Mouse (Mus musculus): ENCODE data around the gene Eif3c.

Eif3c gene

DNA sequence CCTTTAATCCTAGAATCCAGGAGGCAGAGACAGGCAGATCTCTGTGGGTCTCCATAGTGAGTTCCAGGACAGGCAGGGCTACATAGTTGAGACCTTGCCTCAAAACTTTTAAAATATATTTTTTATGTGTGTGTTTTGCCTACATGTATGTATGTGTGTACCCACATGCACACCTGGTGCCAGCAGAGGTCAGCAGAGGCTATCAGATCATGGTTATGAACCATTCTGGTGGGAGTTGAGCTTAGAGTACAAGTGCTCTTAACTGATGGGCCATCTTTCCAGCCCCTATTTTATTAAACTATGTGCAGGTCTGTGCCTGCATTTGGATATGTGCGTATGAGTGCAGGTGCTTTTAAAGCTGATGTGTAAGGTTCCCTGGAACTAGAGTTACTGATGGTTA is 11.4 kb downstream of the Eif3c start:
- no peak for DNase-seq (ENCODE audit: low read depth)

DNA sequence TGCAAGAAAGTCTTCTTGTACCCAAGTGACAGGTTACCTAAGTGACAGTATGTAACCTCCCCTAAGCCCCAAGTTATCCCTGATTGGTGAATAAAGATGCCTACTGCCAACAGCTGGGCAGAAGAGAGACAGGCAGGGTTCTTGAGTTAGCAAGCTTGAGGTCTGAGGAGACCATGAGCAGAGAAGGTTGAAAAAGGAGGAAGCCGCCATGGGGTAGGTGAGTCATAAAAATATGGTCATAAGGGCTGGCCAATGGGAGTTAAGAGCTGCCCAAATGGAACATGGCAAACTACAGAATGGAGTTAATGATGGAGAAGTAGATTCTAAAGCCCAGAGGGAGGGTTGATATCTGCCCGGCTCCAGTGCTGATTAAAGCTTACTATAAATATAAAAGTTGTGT is 20.6 kb downstream of the Eif3c start:
- no peak for DNase-seq (ENCODE audit: low read depth)

DNA sequence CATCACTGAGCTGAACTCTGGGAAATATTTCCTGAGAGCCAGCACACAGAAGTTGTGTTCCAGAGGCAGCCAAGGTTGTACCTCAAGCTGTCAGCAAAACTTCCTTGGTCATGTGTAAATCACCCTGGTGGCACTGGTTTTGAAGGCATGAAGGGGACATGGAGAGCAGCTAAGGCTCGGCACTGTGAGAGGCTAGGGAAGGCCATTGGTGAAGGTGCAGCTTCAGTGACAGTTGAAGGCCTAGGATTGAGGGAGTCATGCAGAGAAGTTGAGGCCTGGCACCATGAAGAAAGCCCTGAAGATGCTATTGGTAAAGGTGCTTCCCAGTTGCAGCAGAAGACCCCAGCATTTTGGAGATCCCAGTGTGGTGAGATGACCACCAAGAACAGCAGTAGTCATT is 24.6 kb downstream of the Eif3c start:
- DNase-seq (ENCODE audit: low read depth), result no peak

DNA sequence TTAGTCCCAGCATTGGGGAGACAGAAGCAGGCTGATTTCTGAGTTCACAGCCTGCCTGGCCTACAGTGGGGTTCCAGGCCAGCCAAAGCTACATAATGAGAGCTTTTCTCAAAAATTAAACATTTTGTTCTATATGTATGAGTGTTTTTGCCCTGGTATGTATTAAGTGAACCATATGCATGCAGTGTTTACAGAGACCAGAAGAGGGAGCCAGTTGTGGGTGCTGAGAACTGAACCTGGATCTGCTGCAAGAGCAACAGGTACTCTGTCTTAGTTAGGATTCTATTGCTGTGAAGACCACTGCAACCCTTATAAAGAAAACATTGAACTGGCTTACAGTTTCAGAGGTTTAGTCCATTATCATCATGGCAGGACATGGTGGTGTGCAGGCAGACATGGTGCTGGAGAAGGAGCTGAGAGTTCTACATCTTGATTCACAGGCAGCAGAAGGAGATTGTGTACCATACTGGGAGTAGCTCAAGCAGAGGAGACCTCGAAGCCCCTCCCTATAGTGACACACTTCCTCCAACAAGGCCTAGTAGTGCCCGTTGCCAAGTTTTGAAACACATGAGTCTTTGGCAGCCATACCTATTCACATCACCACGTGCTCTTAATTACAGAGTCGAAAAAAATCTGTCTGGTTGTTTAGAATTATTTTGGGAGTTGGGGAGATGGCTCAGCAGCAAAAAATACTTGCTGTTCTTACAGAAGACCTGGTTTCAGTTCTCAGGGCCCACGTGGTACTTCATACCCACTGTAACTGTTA is 28.2 kb downstream of the Eif3c start:
- DNase-seq (ENCODE audit: low read depth), result peak; percentile 63

DNA sequence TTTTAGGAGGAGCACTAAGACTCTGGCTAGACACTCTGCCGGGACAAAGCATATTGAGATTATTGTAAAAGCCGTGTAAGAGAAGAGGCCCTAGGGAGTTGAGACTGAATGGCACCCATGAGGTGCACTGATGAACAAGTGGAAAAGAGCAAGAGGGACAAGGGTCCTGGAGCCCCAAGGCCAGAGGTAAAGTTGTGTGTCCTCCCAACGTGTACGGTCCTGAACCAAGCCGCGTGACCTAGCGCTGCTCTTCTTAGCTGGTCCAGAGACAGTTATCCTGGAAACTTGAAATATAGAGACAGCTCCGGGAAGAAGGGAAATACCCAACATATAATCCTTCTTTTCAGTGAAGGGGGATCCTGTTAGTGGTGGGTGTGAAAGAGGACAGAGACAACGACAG is 29.7 kb downstream of the Eif3c start:
- no peak for DNase-seq (ENCODE audit: low read depth)

DNA sequence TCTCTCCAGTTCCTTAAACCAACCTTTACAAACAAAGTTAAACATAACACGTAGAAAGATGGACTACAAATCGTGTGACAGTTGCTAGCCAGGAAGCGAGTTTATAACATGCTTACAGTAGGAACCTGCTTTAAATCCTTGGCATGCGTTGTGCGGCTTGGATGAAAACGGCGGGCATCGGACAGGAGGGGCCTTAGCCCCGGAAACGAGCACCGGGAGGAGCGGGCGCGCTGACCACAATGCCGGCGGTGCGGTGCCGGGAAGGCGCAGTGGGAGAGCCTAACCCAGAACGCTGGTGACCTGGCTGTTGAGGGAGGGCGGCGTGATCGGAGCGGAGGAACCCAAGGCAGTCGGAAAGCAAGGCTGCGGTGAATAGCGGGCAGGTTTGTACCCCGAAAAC is 30.4 kb downstream of the Eif3c start:
- no peak for DNase-seq (ENCODE audit: low read depth)

DNA sequence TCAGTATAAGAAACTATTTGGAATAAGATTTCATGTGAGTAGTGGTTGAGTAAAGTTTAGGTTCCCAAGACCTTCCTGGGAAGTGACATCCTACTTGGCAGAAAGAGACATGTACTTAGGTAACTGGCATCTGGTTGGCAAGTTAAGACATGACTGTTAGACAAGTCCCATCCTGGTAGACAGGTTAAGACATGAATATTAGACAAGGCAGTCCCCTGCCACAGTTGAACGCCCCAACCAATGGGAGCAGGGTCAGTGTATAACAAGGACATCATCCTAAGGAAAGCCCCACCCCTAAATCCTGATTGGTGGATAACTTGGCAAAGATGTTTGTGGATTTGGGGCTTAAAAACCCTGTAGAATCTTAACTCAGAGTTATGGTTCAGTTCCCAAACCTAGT is 32.8 kb downstream of the Eif3c start:
- DNase-seq (ENCODE audit: low read depth), result no peak

DNA sequence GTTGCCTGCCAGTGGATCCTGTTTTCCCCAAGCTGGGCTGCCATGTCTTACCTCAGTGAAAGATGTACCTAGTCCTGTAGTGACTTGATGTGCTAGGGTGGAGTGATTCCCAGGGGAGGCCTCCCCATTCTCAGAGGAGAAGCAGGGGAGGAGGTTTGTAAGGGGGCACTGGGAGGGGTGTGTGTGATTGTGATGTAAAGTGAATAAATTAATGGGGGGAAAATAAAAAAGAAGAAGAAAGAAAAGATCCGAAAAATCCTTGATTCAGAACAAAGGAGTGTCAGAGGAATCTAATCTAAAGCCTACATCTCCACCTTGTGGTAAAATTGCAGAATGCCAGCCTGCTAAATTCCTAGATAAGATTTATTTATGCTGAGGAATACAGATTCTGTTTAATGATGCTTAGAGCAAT is 38.0 kb downstream of the Eif3c start:
- peak; percentile 36 for DNase-seq (ENCODE audit: low read depth)

DNA sequence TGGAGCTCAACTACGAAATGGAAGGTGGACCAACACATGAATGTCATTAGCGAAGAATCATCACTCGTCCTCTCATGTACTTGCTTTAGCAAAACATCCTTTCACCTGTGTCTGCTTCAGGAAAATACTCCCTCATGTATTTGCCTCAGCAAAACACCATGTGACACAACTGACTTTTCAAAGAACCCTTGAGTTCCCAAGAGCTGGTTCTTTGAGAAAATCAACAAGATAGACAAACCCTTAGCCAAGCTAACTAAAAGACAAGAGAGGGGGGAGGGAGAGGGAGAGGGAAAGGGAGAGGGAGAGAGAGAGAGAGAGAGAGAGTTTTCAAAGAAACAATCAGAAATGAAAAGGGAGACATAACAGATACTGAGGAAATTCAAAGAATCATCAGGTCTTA is 42.9 kb downstream of the Eif3c start:
- DNase-seq (ENCODE audit: low read depth), result no peak

DNA sequence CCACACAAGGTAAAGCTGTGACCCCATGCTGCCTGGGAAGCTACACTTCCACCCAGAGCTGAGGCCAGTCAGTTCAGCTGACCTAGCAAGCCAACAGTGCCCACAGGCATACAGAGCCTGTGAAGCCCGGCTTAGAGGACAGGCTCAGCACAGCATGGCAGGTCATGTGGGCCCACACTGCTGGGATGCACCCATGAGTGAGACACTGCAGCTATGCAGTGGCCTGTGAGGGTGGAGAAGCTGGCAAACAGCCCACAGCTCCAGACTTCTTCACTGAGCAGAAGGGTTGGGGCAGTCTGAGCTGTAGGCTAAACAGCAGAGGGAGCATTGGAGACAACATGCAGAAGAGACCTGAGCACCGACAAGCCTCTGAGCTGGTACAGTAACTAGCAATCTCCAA is 46.7 kb downstream of the Eif3c start:
- no peak for DNase-seq (ENCODE audit: low read depth)

DNA sequence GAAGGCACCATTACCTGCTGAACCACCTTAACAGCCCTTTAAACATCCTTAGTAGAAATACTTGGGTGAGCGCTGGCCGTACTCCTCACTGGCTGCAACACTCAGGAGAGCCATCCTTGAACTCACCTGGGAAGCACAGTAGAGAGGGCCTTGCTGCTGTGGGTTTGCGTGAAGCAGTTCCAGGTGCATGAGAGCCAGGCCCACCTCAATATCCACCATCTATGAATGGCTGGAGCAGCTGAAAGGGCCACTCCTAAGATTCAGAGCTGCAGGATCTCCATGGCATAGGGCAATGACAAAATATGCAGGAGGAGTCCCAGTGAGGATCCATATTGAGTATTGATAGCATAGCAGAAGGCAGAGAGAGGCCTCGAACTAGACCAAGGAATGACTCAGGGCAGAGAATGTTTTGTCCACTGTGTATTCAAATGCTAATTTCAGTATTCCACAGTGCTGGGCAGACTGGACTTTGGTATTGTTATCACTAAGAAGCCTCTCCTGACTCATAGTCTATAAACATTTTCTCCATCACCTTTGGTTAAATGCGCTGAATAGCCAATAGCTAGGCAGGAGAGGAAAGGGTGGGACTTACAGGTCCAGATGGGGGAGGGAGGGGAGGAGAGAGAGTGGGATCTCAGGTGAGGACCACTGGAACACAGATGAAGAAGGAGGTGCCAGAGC is 47.8 kb downstream of the Eif3c start:
- DNase-seq (ENCODE audit: low read depth), result no peak

DNA sequence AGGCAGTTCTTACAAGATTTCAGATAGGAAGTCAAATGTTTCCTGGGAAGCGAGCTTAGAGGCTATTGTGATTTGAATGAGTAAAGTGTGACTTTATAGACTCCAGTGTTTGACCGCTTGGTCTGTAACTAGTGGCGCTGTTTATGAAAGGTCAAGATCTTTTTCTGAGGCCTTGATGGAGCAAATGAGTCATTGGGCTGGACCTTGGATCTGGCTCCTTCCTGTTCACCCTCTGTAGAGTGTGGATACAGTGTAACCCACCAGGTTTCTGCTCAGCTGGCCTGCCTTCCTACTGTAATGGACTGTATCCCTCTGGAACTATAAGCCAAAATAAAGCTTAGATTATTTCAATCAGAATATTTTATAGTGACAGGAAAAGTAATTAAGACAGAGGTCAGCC is 54.9 kb downstream of the Eif3c start:
- no peak for DNase-seq (ENCODE audit: low read depth)

DNA sequence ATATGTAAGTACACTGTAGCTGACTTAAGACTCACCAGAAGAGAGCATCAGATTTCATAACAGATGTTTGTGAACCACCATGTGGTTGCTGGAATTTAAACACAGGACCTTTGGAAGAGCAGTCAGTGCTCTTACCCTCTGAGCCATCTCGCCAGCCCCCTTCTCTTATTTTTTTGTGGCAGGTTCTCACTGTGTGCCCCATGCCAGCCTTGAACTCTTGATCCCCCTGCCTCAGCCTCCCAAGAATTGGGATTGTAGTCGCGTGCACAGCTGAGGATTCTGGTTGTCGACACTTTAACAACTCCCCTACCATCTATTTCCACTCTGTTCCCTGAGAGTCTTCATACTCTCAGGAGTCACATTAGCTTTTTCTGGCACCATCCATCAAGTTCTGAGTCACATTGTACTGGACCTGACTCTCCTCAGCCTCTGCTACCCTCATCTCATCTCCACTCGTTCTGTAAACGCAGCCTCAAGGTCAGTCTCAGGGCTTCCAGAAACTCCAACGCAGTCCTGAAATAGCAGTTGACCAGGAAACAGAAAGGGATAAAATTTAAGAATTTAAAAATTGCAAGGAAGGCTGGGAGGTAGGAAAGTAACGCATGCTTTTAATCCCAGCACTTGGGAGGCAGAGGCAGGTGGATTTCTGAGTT is 59.0 kb downstream of the Eif3c start:
- DNase-seq (ENCODE audit: low read depth), result no peak

DNA sequence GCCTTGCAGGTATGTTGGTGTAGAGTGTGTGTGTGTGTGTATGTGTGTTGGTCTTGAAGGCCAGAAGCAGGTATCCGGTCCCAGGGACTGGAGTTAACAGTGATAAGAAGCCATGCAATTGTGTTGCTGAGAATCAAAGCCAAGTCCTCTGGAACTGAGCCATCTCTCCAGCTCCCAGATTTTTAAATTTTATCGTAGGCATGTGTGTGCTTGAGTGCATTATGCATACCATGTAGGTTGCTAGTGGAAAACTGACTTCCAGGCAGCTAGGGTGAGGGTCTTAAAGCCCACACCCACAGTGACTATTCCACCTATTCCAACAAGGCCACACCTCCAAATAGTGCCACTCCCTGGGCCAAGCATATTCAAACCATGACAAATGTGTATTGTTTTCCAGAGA is 61.3 kb downstream of the Eif3c start:
- no peak for DNase-seq (ENCODE audit: low read depth)

DNA sequence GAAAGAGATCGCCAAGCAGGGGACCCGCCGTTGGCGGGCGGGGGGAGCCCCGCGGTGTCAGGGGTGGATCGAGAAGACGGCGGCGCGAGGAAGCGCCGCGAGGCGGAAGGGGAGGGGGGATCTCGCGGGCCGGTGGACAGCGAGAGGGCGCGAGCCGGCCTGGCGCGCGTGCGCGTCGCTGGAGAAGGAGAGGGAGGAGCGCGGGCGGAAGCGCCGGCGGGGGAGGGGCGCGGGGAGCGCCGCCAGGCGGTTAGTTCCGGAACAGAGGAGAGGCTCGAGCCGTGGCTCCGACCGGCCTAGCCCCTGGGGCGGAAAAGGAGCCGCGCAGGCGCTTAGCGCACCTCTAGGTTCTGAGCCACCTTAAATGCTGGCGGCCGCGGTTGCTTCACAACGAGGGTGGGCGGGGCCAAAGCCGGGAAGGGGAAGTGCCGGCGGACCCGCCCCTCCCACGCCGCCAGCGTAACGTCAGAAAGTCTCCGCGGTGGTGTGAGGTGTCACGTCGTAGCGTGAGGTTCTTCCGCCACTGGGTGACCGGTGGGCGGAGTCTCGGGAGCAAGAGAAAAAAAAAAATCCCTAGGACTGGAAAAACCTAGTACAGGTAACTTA is 62.8 kb downstream of the Eif3c start, which contains the start of gene Atxn2l:
Atxn2l (minus strand) TSS at position 165 of the 606 bp plus-strand sequence.
- peak; percentile 96 for DNase-seq (ENCODE audit: low read depth)

DNA sequence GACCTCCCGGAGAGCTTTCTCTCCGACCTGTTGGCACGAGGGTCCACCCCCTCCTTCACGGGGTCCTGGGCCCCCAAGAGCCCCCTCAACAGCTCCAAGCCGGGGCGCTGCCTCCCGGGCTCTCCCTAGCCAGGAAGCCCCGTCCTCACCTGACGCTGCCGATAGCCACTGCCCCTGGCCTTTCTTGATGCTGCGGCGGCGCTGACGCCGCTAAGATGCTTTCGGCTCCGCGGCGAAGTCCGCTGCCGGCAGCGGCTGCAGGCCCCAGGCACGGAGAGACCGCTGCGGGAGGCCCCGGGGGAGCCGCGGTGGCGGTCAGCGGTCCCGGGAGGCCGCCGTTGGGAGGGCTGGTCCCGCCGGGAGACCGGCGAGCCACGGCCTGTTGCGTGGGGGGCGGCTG is 63.5 kb downstream of the Eif3c start:
- no peak for DNase-seq (ENCODE audit: low read depth)

DNA sequence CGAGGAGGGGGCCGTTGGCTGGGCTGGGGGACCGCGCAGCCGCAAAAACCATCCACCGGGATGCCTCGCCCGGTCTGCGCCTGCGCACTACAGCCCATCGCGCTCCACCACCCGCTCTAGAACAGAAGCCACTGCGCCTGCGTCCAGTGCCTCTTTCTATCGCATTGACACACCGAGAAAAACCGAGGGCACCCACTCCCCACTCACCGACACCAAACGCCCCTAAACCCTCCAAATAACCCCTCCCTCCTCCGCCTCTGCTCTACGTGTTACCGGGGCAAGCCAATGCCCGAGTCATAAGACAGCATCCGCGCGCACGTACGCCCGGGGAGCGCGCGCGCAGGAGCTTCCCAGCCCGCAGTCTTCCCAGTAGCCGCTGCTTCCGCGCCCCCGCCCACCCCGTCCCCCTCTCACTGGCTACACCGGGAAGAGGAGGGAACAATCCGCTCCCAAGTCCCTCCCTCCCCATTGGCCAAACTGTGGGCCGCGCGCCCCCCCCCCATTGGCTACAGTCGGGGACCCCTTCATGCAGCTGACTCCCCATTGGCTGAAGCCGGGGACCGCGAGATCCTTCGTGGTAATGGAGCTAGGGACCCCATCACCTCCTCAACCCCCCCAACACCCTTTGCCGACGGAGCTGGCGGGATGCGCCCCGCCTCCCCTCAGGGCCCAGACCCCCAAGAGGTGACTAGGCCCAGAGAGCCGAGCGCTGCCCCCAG is 64.0 kb downstream of the Eif3c start:
- peak; percentile 93 for DNase-seq (ENCODE audit: low read depth)

DNA sequence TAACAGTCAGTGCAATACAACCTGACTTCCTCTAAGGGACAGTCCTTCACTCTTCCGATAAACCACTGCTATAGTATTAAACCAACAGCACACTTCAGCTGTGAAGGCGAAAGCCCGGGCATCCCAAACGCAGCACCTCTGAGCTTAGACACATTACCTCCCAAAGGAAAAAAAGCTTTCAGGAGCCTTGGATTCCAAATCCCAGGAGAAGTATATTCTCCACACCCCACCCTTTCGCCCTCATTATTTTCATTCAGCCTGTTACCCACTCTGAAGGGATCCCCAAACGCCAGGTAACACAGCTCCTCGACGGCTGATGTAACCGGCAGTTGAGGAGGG is 64.6 kb downstream of the Eif3c start:
- no peak for DNase-seq (ENCODE audit: low read depth)

DNA sequence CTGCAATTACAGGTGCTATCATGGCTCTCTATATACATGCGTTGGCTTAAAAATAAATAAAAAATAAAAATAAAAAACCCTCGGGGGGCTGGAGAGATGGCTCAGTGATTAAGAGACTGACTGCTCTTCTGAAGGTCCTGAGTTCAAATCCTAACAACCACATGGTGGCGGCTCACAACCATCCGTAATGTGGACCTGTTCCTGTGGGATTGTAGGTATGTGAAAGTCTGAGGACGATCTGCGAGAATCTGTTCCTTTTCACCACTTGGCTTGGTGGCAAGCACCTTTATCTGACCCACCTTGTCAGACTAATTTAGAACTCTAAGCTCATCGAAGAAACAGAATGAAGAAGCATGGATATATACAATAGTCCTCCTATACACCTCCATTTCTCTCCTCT is 66.8 kb downstream of the Eif3c start:
- no peak for DNase-seq (ENCODE audit: low read depth)

DNA sequence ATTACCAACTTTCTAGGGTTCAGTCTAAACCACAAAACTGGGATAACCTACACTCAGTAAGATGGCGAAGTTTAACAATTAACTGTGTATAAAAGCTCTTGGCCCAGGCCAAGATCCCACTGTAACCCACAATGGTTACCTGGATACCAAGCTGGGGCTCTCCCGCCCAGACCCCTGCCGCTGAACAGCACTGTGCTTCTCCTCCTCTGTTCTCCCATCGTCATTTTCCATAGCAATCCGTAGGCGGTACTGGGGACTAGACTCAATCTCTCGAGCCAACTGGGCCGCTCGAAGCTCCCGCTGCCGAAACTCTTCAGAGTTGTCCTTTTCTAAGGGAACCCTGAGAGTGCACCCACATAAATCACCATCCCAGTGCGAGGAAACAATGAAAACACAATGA is 68.2 kb downstream of the Eif3c start:
- DNase-seq (ENCODE audit: low read depth), result no peak

DNA sequence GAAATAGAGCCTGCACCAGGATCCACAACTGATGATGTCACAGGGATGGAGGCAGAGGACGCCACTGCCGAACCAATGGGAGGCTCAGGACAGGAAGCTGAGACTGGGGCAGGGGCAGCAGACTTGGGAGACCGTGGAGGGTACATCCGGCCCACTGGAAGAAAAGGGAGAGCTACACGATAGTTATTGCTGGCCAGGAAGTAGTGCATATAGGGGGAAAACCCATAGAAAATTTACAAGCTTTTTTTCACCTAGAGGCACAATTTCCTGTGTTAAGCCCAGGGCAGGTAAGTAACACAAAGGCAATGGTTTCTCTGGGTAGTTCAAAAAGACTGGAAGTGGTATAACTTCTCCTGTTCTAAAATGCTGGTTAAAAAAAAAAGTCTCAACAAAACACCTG is 69.7 kb downstream of the Eif3c start:
- DNase-seq (ENCODE audit: low read depth), result no peak

Measured in c-Kit-positive CD71-positive TER-119-negative erythroid progenitor cells, embryonic 14.5 days (primary cell).